Mouse (Mus musculus) left cerebral cortex, adult 18-20 months (tissue): Measurements from ENCODE around the gene Ceacam1. TPM values are rescaled to one million over a fixed set of nuclear protein-coding genes. Genes with fewer than 3 reads are reported as not detected.
A peak's percentile ranks its signal among the peaks of the same experiment; 100 is the strongest.
"Not testable (repeated sequence)": the region's sequence is repeated elsewhere in the genome, so short reads cannot be mapped to it uniquely, and the experiment has no call there.

Experiments used
- DNase-seq, 2 experiments: peaks; one replicate each; pipeline ENCODE4 v3.0.0; 2021 to 2022; ENCODE audit warnings: low spot score in 2 of 2, mixed read lengths in 1 of 2
- long read RNA-seq, 2 experiments: library from polyadenylated mRNA; stranded (forward); transcript quantifications; one replicate each; pipeline ENCODE4 v2.0.0; 2021
- total RNA-seq, 2 experiments: library from RNA; stranded (reverse); gene quantifications; 2 replicates each; pipeline ENCODE4 v1.2.3; 2021

The Ceacam1 gene
- 1 to 10 TPM; 3.4 to 5.0 TPM for total RNA-seq
- long read RNA-seq, experiment 1, transcript Ceacam1-209 (6 exons, 1,061 nt): major isoform, 6 of 7 reads
- long read RNA-seq, experiment 1, partial matches to known transcripts: 0 of 7 reads
- long read RNA-seq, experiment 1, other reads (novel, unspliced or antisense): 1 of 7 reads
- long read RNA-seq, experiment 2, partial matches to known transcripts: 1 of 4 reads
- long read RNA-seq, experiment 2, other reads (novel, unspliced or antisense): 0 of 4 reads

DNA sequence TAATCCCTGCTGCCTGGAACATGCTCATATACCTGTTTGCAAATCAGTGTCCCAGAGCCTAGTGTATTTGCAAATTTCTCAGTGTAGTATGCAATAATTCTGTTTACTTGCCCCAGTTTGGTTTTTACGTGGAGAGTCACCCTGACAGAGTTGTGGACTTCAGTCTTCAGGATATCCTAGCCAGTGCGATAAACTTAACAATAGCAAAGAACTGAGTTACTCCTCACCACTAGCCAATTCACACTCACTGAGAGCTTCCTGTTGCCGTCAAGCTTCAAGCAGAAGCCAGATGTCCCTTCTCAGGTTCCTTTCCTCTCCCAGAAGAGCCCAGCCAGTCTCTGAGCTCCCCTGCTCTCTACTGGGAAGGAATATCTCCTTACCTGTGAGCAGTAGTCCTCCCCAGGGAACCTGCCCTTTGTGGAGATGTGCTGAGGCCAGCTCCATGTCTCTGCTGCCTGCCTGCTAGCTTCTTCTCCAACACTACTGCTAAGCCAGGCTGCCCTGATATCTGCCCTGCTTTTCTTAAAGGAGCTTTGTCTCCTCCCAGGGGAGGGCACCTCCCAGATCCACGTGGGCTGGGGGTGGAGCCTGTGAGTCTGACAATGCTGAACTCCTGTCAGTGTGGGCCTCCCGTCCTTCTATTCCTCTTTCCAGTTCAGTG lies at the start of gene Ceacam1:
Ceacam1 (minus strand) TSS at position 513 of the 661 bp plus-strand sequence.
- not testable (repeated sequence) for DNase-seq

DNA sequence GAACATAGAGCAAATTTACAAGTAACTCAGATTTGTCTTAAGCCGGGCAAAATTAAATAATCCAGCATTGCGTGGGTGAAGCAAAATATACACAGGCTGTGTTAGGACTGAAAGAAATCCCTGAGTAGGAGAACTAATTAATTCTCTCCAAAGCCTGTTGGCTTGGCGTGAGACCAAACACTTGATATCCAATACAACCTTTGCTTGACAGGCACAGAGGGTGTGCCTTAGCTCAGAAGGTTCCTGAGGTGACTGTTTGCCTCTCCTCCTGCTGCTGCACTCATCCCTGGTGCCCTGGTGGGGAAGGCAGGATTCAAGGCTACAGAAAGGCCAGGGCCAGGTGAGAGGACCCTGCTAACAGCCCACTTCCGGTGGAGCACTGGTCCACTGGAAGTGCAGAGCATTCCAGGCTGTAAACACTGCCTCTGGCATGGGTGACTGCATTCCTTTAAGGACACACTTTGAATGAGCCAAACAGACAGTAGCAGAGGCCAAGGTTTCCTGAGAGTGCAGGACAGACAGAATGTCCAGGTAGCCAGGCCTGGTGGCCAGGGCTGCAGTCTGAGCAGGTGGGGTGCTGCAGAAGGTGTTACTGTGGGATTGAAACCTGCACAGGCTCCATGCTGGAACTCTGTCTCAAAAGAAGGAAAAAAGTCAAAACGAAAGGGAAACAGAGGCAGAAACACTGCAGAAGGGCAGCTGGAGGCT lies 38.8 kb upstream of the Ceacam1 start:
- not testable (repeated sequence) for DNase-seq

DNA sequence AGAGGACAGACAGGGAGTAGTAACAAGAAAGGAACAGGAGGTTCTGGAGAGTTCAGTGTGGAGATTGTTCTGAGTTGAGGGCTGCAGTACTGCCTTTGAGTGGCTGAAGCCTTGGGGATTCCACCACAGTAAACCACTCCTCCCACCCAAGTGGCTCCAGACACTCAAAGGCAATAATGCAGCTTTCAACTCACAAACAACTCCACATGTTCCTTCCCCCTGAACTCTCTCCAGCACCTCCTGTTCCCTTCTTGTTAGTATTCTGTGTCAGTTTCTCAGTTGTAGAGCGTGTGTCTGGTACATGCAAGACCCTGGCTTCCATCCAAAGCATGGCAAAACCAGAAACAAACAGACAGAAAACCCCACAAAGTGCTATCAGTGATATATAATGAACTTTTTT lies 38.3 kb upstream of the Ceacam1 start:
- DNase-seq: not testable (repeated sequence)

DNA sequence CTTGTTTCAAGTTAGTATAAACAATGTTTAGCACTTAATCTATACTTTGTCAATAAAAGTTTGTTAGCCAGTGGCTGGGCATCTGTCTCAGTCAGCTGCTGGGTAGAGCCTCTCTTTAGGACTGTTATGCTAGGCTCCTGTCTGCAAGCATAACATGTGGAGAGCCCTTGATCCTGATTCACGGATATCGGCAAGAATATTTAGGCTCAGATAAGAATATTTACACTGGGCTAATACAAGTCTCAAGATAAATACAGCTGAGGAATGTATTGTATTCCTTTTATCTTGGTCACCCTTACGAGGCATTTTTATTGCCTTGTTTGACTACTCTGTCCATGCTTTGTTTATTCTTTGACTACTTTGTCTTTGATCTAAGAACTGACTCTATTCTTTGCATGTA lies 32.5 kb upstream of the Ceacam1 start:
- DNase-seq: no peak

DNA sequence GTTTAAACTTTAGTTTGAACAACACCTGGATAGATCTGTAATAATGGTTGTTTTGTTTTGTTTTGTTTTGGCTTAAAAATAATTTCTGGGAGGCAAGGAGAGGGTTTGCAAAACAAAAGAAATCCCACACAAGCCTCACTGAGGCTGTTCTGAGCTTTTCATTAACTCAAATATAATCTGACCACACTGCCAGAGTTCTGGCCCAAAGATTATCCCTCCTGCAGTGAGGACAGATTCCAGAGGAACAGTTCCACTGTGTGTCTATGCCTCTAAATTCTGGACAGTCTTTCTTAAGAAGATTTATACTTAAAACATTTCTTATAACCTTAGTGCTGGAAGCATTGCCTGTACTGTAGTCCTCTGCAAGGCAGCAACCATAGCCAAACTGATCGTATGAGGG lies 17.2 kb upstream of the Ceacam1 start:
- DNase-seq: no peak

DNA sequence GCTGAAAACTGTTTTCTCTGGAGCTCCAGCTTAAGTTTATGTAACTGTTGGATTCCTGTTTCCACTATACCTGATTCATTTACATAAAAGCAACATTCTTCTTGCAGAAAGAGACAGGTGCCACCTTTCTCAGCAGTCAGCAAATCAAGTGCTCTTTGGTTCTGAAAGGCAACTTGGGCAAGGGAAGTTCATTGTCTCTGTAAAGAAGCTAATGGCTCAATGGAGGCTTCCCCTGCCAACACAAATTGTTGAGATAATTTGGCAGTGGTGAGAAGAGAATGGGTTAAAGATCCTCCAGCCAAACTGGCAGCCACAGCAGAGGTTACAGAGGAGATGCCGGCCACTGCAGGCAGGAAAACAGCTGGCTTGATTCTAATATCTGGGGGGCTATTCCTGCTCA lies 13.3 kb upstream of the Ceacam1 start:
- DNase-seq: not testable (repeated sequence)

DNA sequence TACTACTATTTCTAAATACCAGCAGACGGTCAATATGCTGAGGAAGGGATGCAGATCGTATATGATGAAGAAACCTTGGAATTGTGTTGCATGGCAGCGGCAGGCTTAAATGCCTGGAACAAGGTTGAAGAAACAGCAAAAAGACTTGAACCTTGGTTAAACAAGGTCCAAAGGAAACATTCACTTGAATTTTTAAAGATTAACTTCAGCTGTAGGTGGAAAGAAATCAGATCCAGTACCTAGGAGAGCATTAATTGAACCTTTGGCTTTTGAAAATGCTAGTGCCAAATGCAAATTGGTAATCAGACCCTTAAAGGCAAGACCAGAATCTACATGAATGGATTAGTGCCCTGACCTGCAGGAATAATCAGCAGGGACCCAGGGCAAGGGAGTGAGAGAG lies 12.0 kb upstream of the Ceacam1 start:
- DNase-seq: not testable (repeated sequence)

DNA sequence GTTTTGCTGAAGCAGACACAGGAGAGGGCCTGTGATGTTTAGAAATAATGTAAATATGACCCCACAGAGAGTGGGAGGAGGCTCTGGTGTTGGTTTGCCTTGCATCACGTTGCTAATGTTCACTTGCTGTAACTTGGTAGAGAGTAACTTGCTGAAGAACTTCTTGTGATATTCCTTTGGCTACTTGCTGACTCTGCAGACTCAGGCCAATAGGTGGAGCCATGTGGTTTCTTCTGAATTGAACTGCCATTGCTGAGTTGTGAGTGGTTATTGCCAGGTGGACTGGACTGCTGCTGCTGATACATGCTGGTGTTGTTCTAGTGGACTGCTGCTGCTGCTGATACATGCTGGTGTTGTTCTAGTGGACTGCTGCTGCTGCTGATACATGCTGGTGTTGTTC lies 8.8 kb upstream of the Ceacam1 start:
- DNase-seq: peak in 1 of 2 experiments; percentile 29

DNA sequence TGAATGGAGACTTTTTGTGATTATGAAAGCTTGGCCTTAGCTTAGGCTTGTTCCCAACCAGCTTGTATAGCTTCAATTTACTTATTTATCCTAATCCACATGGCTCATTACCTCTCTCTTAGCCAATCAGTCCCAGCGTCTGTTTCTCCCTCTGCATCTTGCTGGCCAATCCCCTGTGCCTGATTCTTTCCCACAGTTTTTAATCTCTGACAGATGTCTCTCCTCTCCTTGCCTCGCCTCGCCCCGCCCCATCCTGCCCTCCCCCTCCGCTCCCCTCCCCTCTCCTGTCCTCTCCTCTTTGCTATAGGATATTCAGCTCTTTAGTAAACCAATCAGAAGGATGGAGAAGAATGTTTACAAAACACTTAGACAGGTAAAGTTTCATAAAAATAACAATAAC lies 7.7 kb upstream of the Ceacam1 start:
- no peak for DNase-seq

DNA sequence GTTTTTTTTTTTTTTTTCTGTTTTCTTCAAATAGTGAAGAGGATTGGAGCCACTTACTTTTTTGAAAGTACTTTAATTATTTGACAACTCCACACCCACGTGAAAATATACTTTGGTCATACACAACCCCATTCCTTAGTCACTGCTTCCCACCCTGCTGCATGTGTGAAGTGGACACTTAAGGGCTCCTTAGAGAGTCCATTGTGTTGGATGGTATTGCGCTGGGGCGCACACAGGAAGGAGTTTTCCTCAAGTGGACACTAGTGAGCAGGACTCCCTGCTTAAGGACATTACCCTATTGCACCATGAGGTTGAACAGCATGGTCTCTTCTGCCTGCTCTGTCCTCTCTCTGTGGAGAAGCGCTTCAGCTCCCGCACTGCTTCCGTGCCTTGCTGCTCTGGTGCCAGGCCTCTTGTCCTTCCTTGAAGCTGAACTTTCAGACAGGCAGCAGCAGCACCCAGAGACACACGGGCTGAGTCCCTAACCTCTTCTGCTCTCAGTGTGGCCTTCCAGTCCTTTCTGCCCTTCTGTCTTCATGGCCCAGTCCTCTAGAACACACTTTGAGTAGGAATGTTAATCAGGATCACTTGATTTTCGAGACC lies 5.8 kb upstream of the Ceacam1 start:
- no peak for DNase-seq

DNA sequence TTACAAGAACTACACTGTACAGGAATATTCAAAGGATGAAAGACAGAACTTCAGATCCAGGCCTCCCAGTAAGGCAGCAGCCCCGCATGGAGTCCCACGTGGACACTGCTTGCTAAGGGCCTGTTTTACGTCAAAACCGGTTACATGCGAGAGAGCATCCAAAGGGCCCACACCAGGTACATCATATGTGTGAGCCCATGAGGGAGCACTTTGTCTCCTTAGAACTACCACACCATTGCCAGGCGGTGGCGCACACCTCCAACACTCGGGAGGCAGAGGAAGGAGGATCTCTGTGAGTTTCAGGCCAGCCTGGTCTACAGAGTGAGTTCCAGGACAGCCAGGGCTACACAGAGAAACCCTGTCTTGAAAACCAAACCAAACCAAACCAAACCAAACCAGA lies 3.4 kb upstream of the Ceacam1 start:
- not testable (repeated sequence) for DNase-seq

DNA sequence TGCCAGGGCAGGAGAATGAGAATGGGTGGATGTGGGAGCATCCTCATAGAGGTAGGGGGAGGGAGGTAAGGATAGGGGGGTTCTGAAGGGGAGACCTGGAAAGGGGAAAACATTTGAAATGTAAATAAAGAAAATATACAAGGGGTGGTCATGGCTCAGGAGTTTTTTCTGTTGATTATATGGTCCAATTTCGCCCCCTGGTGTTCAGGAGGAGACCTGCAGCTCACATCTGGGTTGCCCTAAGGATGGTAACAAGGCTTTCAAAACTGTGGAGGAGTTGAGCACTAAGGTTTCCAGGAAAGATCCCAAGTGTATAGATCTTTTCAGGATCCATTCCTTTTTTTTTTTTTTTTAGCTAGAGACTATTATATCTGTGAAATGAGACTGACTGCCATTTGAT lies 2.0 kb upstream of the Ceacam1 start:
- no peak for DNase-seq

DNA sequence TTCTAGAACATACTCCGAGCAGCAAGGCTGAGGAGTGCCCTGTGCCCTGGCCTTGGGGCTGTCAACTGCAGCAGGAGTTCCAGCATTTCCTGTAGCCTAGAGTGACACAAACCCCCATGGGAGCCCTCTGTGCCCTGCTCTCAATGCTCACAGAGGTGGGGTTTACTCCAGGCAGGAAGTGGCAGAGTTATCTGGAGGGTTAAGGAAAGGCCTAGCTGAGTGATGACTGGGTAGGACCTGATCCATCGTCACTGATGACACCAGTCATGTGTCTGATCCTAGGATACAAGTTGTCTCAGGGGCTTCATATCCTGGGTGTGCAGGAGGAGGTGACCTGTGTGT lies 320 bp upstream of the Ceacam1 start:
- DNase-seq: not testable (repeated sequence)

DNA sequence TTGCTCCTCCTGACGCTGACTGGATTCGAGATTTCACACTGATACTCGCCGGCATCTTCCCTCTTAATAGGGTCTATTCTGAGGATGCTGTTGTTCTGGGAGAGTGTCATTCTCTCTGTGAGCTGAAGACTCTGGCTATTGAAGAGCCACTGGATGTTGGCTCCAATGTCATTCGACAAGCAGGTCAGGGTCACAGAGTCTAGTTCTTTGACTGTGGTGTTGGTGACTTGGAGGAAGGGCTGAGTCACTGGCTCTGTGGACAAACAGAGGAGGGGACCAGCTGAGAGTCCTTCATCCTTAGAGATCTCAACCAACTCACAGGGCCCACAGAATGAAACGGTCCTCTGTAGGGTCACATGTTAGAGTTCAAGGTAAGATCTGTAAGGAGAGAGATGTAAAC lies 5.6 kb downstream of the Ceacam1 start:
- DNase-seq: not testable (repeated sequence)

DNA sequence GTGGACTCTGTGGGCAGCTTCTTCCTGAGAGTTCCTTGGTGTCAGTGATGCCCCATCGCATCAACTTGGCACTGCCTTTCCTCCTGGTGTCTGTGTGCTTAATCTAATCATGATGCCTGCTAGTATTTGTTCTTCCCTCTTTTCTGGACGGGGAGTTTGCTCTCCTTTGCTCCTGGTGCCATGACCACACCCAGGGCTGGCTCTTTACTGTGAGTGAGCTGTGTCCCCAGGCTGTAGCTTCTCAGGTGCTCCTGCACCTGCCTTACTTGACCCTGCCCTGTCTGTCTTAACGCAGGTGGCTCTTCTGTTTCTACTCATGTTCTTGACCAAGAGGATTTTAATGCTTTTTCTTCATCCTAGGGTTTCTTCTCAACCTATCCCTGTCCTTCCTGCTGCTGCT lies 11.8 kb downstream of the Ceacam1 start:
- not testable (repeated sequence) for DNase-seq

DNA sequence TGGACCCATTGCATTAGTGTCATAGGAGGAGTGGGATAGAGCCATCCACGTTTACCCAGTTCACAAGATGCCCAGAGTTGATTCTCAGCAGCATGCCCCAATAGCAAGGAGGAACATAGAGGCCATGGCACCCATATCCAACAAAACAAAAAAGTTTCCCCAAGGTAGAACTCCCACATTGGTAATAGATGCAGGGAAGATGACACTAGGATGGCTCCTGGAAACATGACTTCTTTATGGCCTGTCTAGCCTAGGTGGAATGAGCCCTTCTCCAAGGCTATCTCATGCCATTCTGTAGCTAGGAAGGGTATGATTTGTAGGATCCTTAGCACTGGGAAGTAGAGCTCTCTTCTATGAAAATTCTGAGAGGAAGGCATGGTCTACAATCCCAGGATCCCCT lies 12.4 kb downstream of the Ceacam1 start:
- no peak for DNase-seq

DNA sequence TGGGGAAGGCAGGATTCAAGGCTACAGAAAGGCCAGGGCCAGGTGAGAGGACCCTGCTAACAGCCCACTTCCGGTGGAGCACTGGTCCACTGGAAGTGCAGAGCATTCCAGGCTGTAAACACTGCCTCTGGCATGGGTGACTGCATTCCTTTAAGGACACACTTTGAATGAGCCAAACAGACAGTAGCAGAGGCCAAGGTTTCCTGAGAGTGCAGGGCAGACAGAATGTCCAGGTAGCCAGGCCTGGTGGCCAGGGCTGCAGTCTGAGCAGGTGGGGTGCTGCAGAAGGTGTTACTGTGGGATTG lies 15.4 kb downstream of the Ceacam1 start:
- DNase-seq: not testable (repeated sequence)

DNA sequence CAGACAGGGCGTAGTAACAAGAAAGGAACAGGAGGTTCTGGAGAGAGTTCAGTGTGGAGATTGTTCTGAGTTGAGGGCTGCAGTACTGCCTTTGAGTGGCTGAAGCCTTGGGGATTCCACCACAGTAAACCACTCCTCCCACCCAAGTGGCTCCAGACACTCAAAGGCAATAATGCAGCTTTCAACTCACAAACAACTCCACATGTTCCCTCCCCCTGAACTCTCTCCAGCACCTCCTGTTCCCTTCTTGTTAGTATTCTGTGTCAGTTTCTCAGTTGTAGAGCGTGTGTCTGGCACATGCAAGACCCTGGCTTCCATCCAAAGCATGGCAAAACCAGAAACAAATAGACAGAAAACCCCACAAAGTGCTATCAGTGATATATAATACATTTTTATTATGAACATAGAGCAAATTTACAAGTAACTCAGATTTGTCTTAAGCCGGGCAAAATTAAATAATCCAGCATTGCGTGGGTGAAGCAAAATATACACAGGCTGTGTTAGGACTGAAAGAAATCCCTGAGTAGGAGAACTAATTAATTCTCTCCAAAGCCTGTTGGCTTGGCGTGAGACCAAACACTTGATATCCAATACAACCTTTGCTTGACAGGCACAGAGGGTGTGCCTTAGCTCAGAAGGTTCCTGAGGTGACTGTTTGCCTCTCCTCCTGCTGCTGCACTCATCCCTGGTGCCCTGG lies 15.9 kb downstream of the Ceacam1 start:
- DNase-seq: peak; percentile 5 to 16

DNA sequence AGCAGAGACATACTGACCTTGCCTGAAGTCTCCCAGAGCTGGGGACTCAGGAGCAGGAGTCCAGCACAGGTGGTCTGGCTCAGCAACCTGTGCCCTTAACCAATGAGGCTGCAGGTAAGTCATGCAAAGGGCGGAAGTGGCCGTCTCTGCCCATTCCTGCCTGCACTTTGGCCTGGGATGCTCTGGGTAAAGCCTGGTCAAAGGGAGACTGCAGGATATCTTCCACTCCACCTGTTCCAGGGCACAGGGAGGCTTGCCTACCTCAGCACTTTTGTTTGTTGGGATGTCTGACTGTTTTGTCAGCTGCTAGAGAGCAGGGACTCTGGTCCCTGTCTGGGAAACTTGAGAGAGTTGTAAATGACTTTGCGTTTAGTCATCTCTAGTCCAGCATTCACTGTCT lies 25.3 kb downstream of the Ceacam1 start:
- DNase-seq: no peak

DNA sequence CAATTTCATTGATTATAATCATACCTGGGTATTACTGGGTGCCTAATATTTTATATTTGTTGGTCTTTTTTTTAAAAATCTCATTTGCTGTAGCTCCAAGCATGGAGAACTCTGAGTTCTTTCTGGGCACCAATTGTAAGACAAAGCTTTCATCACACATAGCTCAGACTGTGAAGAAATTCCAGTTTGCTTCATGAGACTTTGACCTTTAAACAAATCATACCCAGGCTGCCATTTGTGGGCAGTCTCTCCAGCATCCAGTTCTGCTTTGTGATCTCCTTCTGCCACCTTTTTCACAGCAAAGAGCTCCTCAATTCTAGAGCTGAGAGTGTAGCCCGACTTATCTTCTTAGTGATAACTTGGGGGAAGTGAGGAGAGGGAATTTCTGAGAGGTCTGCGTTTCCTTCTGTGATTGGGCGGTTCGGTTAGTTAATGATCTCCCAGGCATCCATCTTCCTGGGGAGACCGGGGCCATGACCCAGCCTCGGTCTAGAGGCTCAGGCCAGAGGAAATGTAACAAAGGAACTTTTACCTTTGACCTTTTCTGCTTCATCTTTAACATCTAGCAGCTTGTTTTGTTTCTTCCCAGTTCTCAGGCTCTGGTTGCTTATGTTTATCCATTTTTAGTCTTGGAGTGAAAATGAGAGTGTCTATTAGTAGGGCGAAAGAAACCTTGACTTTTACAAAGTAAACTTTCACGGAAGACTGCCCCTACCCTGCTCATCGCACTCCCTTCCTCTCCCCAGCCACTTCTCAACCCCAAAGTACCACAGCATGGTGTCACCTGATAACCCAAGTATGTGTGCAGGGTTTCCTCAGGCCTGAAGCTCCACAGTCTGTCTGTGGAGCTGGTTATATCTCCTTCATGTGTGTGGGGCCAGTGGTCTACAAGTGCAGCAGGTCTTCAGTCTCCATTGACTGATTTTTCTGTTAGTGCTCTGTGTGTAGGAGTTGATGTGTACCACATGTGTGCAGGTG lies 27.2 kb downstream of the Ceacam1 start:
- no peak for DNase-seq

DNA sequence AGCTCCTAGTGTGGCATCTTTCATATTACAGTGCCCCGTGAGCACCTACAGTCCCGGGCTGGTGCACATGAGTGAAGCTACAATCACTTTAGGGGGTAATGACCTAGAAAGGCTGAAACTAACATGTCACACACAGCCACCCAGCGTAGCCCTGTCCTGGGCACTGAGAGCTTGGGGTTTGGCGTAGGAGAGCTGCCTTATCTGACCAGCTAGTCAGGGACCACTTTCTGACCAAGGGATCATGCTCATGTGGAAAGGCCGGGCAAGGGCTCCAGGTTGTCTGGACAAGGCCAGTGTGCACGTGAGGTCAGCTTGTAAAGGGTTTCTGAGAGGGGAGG lies 36.6 kb downstream of the Ceacam1 start:
- DNase-seq: no peak
